Mouse (Mus musculus): ENCODE results near the gene Gstm7.

The Gstm7 gene

GRCm38 (mm10) chr3:107877005-107877404 is 54.6 kb downstream of the Gstm7 start, which contains the start of gene Eps8l3:
TSS of gene Eps8l3 (plus strand) at chr3:107877229.
- no peak for DNase-seq (ENCODE audit: low read depth, low spot score)

Measured in retina, adult 2 months (tissue).